In the genomic region with DNA sequence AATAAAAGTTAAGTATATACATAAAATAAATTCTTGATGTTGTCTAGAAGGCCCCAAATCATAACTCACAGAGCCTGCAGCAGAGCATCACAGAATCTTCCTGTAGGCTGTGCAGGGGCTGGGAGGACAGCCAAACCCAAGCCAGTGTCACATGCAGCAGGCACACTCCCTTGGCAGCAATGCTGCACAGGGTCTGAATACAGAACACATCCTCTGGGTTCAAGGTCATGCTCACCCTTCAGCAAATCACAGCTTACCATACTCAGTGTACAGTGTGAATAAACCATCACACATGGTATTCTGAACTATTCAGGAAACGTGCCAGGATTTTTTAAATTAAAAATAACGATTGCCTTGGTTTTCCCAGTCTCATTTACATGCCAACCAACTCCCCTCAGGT, we compare ENCODE assay signal across 9 mouse cellular contexts. TPM values are rescaled to one million over a fixed set of nuclear protein-coding genes. Genes with fewer than 3 reads are reported as not detected.
DNase-seq lines count a peak whose midpoint lies in the region; ATAC-seq and TF ChIP-seq lines count a peak whose summit lies in the region.
"Had no signal": no experiment of that assay in that cellular context is flagged by ENCODE, and none has a peak within 500 bp of the region (broad histone marks: within the 10 kb centered on the region; RNA-seq: fewer than 3 reads in every experiment).

No protein-coding gene starts in this region.

- no peaks in the 10 kb centered on the region for H3K9me3 ChIP-seq in forebrain, embryonic 15.5 days
- H3K9me3 ChIP-seq in hindbrain, embryonic 11.5 days (ENCODE audit: control insufficient read depth, low read length), result no peaks in the 10 kb centered on the region
- H3K9me3 ChIP-seq in limb, embryonic 14.5 days (ENCODE audit: control insufficient read depth, low read length), result no peaks in the 10 kb centered on the region

- H3K4me1 ChIP-seq in forebrain, embryonic 15.5 days, result peaks cover 37% of the 10 kb centered on the region
- H3K4me1 ChIP-seq in hindbrain, embryonic 11.5 days (replicated peaks; ENCODE audit: control insufficient read depth, insufficient read depth, low read length), result no peaks in the 10 kb centered on the region
- peaks cover 61% of the 10 kb centered on the region for H3K4me1 ChIP-seq in limb, embryonic 14.5 days (ENCODE audit: control insufficient read depth, insufficient read depth, low read length)

- DNase-seq in cerebellum, adult 9-11 months, result peak; percentile 43
- DNase-seq in NIH3T3 (ENCODE audit: low read depth), result peak; percentile 81
- no peak for DNase-seq in hindbrain, embryonic 11.5 days (ENCODE audit: low spot score)
- DNase-seq in limb, embryonic 14.5 days (ENCODE audit: low spot score), result peak; percentile 42
- DNase-seq in c-Kit-positive CD71-positive TER-119-positive erythroid progenitor cells, embryonic 14.5 days (ENCODE audit: low spot score), result no peak
- no peak for DNase-seq in urinary bladder, postnatal 25 days (ENCODE audit: low spot score)

- WGBS in forebrain, embryonic 15.5 days, result 9% methylated on average over 2 of the region's 2 CpGs
- WGBS in hindbrain, embryonic 11.5 days, result 65% methylated on average over 2 of the region's 2 CpGs
- WGBS in limb, embryonic 14.5 days, result 18% methylated on average over 2 of the region's 2 CpGs

- peak overlapping the region; percentile 70 for H3K27ac ChIP-seq in forebrain, embryonic 15.5 days (replicated peaks)
- H3K27ac ChIP-seq in hindbrain, embryonic 11.5 days (ENCODE audit: low read depth, low read length), result 0 out of 2 replicates have a peak overlapping the region, but pooled peaks have one; percentile 42
- peak overlapping the region; percentile 94 for H3K27ac ChIP-seq in limb, embryonic 14.5 days (replicated peaks; ENCODE audit: low read depth, low read length)

- no peaks in the 10 kb centered on the region for H3K27me3 ChIP-seq in forebrain, embryonic 15.5 days
- no peaks in the 10 kb centered on the region for H3K27me3 ChIP-seq in hindbrain, embryonic 11.5 days (ENCODE audit: control insufficient read depth, insufficient read depth, low read length)
- H3K27me3 ChIP-seq in limb, embryonic 14.5 days (ENCODE audit: control insufficient read depth, insufficient read depth, low read length), result no peaks in the 10 kb centered on the region

- no peak for TF ChIP-seq POLR2A in limb, embryonic 14.5 days (IDR thresholded peaks at IDR 0.05; ENCODE audit: borderline replicate concordance, extremely low read depth, insufficient read depth, insufficient read length)

- no peak for ATAC-seq in cerebellum, adult (ENCODE audit: insufficient number of reproducible peaks, low FRiP score, low TSS enrichment)
- peak; percentile 48; the same call in 1 of the 2 replicates for ATAC-seq in forebrain, embryonic 15.5 days (replicated peaks)
- no peak for ATAC-seq in hindbrain, embryonic 11.5 days (ENCODE audit: low FRiP score)
- peak; percentile 39 for ATAC-seq in limb, embryonic 14.5 days (ENCODE audit: low FRiP score, low read depth)

- no peak overlapping the region for H3K4me3 ChIP-seq in forebrain, embryonic 15.5 days
- no peak overlapping the region for H3K4me3 ChIP-seq in hindbrain, embryonic 11.5 days (ENCODE audit: low read depth, low read length)
- no peak overlapping the region for H3K4me3 ChIP-seq in limb, embryonic 14.5 days (replicated peaks; ENCODE audit: low read length)
- H3K4me3 ChIP-seq: erythroblast, embryonic 14.5 days had no signal

- H3K36me3 ChIP-seq in forebrain, embryonic 15.5 days, result no peaks in the 10 kb centered on the region
- H3K36me3 ChIP-seq in hindbrain, embryonic 11.5 days (ENCODE audit: control insufficient read depth, insufficient read depth, low read length), result no peaks in the 10 kb centered on the region
- no peaks in the 10 kb centered on the region for H3K36me3 ChIP-seq in limb, embryonic 14.5 days (ENCODE audit: control insufficient read depth, insufficient read depth, low read length)

- H3K4me2 ChIP-seq in forebrain, embryonic 15.5 days (replicated peaks), result no peak overlapping the region
- no peak overlapping the region for H3K4me2 ChIP-seq in hindbrain, embryonic 11.5 days (replicated peaks; ENCODE audit: low read depth, low read length)
- H3K4me2 ChIP-seq in limb, embryonic 14.5 days (replicated peaks; ENCODE audit: low read depth, low read length, severe bottlenecking), result peak overlapping the region; percentile 36

- no peak overlapping the region for H3K9ac ChIP-seq in forebrain, embryonic 15.5 days (replicated peaks)
- H3K9ac ChIP-seq in hindbrain, embryonic 11.5 days (ENCODE audit: low read depth, low read length), result 0 out of 2 replicates have a peak overlapping the region, but pooled peaks have one; percentile 31
- H3K9ac ChIP-seq in limb, embryonic 14.5 days (ENCODE audit: low read depth, low read length, severe bottlenecking), result peak overlapping the region; percentile 21; the same call in 1 of the 2 replicates

RNA-seq across cellular contexts. Expression of gene Rbfox2, which starts 52.7 kb away (rescaled TPM):
- polyA plus RNA-seq in forebrain, embryonic 15.5 days (2015; fragmentation: Nextera tagmentation; extraction: Ambion mirVana), result 173 and 183 TPM in 2 replicates
- 115 and 142 TPM in 2 replicates for polyA plus RNA-seq in hindbrain, embryonic 11.5 days (2014; fragmentation: Nextera tagmentation; extraction: Ambion mirVana)
- polyA plus RNA-seq in limb, embryonic 14.5 days (2012; rRNA removed), result 189 and 205 TPM in 2 replicates
- polyA plus RNA-seq in limb, embryonic 14.5 days (2014; fragmentation: Nextera tagmentation; extraction: Ambion mirVana), result 94.7 and 101 TPM in 2 replicates
- polyA plus RNA-seq: erythroblast, embryonic 14.5 days had no signal

Comparison
In these comparisons a context has a peak if more than half of its experiments do, and no peak if none do; other contexts are left out.
1. DNase-seq: peak in cerebellum, adult 9-11 months (single experiment), NIH3T3 (single experiment) and limb, embryonic 14.5 days (single experiment); none in hindbrain, embryonic 11.5 days (single experiment), c-Kit-positive CD71-positive TER-119-positive erythroid progenitor cells, embryonic 14.5 days (single experiment) and urinary bladder, postnatal 25 days (single experiment).
2. ATAC-seq: peak in forebrain, embryonic 15.5 days (single experiment) and limb, embryonic 14.5 days (single experiment); none in cerebellum, adult (single experiment) and hindbrain, embryonic 11.5 days (single experiment).
3. H3K27ac ChIP-seq: peak in every context shown above with its lines; median percentile 94 in limb, embryonic 14.5 days; 70 in forebrain, embryonic 15.5 days; 42 in hindbrain, embryonic 11.5 days.